Mouse (Mus musculus): ENCODE results near the gene B3glct.

B3glct gene

DNA sequence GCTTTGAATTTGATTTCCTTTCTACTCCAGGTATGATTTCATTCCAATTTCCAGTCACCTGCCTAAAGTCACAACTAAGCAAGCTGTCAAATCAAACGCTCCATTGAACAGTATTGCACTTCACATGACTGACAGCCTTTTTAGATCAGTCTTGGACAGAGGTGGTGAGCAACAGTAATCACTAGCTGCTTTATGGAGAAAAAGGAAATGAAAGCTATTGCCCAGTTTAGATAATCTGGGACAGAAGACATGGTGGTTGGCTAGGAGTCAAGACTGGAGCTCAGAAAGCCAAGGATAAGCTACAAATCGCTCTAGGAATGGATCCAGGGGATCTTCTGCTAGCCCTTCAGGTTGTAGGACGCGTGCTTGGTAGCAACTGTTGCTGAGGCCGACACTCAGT lies 14.6 kb upstream of the B3glct start:
- DNase-seq (ENCODE audit: low spot score in 2 of 2), result no peak

DNA sequence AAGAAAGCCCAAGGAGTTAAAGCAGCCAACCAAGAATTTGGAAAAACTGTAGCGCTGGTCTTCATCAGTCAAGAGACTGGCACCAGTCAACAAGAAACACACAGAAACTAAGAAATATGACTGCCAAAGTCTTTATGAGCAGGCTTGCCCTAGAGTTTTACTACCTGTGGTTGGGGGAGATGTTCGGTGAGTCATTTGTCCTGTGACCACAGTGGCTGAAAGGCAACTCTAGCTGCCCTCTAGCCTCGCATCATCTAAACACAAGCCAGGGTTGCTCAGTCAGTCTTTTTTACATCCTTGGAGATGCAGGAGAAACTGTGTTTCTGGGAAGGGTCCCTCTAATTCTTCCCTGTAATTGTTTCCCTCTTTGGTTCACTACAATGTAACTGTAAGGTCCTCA lies 834 bp upstream of the B3glct start:
- no peak for DNase-seq (ENCODE audit: low spot score in 2 of 2)

DNA sequence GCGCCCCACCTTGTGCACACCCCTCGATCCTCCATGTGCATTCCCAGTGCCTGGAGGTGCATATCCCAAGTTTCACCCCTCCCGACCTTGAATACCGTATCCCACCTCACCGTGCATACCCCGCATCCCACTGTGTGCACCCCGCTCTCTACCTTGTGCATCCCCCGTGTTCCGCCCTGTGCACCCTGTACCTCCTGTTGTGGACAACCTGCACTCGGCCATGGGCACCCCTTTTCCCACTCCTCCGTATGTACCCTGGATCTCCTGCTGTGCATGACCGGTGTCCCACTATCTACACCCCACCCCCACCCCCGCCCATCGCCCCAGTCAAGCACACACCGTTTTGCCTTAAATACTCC lies 939 bp downstream of the B3glct start:
- no peak for DNase-seq (ENCODE audit: low spot score in 2 of 2)

DNA sequence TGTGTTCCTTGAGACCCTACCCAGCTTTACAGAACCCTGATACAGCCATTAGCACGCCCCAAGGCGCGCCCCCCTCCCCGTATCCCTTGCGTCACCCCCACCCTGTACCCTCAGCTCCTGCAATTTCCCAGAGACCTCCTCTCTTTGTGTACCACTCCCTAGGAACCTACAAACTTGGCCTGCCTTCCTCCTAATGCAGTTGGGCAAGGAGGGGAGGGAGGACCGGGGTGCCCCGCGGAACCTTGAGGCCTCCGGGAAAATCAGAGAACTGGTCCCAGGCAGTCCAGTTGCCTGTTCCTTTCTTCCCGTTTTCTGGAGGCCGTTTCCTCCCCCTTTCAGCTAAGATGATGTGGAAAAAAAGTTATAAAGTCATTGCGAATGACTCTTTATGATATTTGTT lies 1.3 kb downstream of the B3glct start:
- no peak for DNase-seq (ENCODE audit: low spot score in 2 of 2)

DNA sequence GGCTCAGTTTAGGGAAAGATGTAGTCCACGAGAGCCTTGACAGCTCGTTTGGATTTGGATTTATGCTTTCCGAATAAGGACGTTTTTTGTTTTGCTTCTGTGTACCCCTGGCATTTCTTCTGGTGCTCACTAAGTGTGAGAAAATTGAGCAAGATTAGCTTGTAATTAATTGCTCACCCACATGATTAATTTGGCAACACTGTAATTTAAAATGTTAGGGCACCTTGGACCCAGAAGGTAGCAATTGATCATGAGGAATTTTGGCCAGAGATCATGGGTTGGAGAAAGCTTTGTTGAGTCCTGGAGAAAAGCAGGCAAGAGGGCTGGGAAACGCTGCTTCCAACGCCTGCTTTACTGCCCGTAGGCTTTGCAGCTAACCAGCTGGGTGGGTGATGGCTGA lies 1.9 kb downstream of the B3glct start:
- no peak for DNase-seq (ENCODE audit: low spot score in 2 of 2)

DNA sequence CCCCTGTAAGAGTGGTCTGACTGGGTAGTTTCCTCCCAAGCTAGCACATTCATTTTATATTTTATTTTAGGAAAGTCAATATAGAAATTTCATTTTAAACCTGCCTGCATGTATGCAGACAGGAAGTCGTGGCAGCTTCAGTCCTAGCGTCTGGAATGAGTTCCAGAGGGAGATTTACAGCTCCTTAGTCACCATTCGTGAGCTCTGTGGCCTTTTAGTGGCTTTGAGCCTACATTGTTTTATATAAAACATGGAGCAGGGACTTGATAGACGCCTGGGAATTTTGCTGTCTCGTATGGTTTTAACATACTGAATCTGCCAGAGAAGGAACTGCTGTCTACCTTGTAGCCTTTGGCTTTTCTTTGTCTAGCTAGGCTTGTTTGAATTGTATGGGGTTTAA lies 2.9 kb downstream of the B3glct start:
- no peak for DNase-seq (ENCODE audit: low spot score in 2 of 2)

DNA sequence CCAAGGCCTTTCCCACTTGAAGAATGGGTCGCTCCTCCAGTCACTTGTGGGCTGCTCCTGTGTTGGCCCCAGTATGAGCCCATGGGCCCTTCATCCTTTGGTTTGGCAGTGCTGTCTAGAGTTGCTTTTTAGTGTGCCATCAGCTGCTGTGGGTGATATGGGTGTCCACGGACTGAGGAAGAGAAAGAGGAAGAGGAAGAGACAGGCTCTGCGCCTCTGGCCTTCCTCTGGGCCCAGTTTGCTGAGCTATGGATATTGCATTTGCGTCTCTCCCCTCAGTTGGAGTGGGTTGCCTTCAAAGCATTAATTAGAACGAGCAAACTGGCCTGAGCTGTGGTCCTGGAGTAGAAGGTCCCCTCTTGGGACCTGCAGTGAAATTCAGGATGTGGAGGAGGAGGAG lies 11.8 kb downstream of the B3glct start:
- no peak for DNase-seq (ENCODE audit: low spot score in 2 of 2)

DNA sequence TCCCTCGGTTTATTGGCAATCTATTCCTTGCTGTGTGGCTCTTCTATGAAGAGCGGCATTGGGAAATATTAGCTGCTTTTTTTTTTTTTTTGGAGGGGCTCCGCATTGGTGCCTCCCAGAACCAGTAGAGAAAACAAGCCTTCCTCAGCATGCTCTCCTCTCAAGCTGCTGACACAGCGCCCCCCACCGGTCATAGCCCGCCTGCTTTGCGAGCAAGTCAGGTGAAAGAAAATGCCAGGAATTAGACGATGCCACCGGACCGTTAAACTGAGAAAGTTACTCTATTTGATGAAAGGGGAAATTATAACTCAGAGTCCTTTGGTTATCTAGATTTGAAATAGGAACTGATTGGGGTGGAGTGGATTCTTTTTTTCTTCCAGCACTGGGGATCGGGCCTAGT lies 14.5 kb downstream of the B3glct start:
- no peak for DNase-seq (ENCODE audit: low spot score in 2 of 2)

DNA sequence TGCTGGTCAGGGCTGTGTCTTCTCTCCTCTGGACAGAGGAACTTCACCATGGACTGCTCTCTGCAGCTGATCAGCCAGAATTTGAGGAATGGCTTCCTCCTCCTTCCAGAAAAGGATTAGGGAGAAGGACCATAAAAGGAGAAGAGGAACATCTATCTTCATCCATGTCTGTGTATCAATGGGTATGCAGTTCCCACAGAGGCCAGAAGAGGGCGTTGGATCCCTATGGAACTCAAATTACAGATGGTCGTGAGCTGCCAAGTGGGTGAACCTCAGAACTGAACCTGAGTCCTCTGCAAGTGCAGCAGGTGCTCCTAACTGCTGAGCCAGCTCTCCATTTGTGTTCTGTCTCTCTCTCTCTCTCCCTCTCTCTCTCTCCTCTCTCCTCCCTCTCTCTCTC lies 15.2 kb downstream of the B3glct start:
- no peak for DNase-seq (ENCODE audit: low spot score in 2 of 2)

DNA sequence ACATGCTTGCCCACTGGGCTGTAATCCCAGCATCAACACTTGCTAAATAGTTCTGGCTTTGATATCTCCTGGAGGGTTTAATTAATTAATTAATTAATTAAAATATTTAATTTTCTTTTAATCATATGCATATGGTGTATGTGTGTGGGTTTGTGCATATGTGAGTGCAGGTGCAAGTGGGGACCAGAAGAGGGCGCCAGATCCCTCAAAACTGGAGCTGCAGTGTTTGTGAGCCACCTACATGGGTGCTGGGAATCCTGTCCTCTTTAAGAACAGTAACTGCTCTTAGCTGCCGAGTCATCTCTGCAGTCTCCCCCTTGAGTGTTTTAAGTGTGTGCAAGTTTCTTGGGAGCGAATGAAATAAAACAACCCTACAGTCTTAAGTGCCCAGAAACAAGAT lies 15.9 kb downstream of the B3glct start:
- DNase-seq (ENCODE audit: low spot score in 2 of 2), result no peak

DNA sequence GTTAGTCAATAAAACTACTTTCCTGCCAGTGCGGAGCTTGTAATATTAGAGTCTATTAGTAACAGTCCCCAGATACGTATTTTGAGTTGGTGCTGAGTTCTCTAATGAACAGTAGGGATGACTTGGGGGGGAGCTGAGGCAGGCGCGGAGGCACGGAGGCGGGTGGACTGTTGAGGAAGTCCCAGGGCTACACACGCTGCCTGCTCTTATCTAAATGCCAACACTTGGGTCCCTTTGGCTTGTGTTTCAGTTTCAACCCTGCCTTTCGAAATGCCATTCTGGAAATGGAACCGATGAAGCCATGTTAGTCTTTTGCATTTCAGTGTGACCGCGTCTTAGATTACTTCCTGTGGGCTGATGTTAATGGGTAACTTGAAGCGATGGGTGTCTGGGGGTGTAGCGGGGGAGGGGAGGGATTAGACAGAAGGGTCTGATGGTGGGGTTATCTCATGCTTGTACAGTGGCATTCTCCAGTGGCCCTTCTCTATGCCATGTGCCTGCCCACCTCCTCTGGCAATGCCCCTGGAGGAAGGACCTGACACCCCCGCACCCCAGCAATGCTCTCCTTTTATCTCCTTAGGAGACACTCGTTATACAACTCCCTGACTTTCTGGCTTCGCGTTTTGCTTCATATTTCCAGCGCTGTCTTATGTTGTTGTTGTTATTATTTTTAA lies 17.2 kb downstream of the B3glct start:
- DNase-seq (ENCODE audit: low spot score in 2 of 2), result no peak

DNA sequence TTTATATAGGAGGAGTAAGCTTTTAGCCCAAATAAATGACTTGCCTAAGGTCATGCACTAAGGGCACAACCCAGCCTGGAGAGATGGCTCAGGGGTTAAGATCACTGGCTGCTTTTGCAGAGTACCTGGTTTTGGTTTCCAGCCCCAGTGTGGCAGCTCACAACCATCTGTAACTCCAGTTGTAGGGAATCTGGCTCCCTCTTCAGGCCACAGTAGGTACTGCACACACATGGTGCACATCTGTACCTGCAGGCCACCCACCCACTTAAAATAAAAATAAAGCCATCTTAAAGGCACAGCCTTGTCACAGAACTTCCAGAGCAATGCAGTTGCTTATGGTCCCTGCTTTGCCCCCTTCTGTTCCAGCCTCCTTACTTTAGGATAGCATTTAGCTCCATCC lies 24.7 kb downstream of the B3glct start:
- DNase-seq (ENCODE audit: low spot score in 2 of 2), result peak in 1 of 2 experiments; percentile 26

DNA sequence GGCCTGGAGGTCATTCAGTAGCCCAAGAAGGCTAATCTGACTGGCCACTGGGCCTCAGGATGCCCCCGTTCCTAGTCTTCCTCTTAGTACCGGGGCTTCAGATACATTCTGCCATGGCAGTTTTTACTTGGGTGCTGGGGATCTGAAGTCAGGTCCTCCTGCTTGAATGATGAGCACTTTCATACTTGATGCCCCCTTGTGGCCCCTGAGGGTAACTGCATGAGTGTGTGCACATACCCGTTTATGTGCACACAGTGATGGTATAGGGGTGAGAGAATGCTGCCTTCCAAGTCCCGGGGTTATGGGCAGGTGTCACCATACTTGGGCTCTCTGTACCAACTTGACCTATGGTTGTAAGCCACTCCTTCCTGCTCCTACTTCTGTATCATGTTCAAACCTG lies 33.5 kb downstream of the B3glct start:
- no peak for DNase-seq (ENCODE audit: low spot score in 2 of 2)

DNA sequence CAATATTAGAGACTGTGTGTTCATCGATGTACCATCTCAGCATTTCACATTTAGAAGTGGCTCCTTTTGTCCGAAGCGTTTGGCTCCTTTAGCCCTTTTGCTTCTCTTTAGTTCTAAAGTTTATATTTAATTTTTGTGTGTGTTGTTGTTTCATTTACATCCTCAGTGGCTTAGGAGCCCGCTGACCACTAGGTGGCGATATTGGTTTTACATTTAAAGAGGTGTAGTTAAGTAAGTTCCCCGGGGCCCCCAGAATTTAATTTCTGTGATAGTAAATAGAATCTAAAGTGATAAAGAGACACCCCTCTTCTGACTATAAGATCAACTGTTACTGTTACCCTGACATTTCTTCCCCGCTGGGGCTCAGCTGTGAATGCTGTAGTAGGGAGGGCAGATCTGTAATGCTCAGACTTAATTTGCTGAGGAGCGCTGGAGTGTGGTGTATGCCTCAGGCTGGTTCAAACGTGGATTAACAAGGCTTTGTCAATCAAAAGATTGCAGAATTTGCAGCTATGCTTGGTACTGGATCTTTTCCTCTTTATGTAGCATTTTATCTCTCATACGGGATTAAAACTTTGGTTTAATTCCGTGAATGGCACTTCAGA lies 35.2 kb downstream of the B3glct start:
- DNase-seq (ENCODE audit: low spot score in 2 of 2), result peak; percentile 12 to 59

DNA sequence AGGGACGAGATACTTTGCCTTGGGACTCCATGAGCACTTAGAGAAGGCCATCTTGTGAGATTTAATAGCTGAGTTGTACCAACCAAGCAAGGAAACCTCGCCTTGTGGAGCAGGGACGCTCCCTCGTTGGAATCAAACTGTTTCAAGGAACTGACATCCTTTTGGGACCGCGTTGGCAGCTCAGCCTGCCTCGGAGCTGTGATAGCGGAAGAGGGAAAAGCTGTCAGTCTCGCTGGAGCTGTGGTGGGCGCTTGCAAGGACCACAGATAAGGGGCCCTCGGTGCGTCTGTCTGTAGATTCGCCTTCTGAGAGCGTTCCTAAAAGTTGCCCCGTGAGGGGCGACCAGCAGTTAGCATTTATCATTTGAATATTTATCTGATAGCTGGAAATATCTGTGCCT lies 35.8 kb downstream of the B3glct start:
- DNase-seq (ENCODE audit: low spot score in 2 of 2), result no peak

DNA sequence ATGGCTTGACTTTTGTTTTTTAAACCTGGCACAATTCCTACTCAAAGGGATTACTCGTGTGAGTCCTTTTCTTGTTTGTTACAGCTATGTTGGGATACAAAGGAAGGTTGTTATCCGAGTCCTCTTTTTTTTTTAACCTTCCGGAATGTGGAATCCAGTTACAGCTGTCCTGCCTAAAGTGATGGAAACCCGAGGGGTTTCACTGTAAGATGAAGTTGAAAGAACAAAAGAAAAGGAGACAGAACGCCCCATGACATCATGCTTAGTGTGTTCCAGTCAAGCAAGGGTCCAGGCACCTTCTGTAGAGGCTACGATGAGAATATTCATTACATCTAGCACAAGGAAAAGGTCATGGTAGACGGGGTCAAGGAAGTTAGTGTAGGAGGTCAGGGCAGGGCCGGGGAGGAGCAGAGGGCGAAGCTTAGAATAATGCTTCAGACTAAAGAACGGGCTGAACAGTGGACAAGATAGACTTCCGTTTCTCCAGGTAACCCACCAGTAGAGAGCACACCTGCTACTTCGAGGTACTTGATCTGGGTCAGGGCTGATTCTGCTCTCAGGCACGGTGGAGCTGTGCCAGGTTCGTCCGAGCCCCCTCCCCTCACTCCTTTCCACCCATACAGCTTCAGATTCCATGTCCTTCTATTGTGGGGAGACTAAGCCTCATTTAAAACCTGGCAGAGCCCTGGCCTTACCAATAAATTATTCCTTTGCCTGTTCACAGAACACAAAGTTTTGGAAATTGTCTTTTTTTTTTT lies 37.7 kb downstream of the B3glct start:
- DNase-seq (ENCODE audit: low spot score in 2 of 2), result no peak

DNA sequence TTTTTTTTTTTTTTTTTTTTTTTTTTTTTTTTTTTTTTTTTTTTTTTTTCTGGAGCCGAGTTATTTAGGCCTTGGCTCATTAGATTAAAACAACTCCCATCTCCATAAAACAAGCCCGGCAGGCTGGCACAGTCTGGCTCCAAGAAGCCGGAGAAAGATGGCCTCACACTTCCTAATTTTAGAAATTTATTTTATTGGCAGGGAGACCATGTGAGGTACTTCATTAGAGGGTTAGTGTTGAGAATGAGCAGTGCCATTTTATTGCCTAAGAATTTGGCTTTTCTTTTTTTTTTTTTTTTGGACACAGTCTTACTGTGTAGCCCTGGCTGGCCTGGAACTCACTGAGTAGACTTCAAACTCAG lies 38.3 kb downstream of the B3glct start:
- DNase-seq (ENCODE audit: low spot score in 2 of 2), result no peak

DNA sequence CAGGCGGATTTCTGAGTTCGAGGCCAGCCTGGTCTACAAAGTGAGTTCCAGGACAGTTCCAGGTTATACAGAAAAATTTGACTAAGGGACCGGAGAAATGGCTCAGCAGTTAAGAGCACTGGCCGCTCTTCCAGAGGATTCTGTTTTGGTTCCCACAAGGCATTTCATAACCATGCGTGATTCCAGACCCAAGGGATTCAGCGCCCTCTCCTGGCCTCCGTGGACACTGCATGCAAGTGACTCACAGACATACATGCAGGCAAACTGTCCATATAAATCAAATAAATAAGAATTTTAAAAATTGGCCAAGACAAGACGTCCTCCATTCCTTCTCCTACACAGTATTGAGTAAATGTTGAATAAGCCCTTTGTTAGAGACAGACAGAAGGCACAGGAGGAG lies 53.7 kb downstream of the B3glct start:
- no peak for DNase-seq (ENCODE audit: low spot score in 2 of 2)

DNA sequence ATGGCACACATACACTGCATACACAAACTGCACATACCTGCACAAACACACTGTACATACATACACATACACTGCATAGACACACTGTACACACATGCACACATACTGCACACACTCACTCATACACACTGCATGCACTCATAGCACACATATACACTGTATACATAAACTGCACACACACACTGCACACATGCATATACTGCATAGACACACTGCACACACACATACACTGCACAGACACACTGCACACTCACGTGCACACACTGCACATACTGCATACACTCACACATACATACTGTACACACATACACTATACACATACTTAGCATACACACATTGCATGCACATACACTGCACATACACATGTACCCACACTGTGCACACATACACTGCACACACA lies 59.2 kb downstream of the B3glct start:
- no peak for DNase-seq (ENCODE audit: low spot score in 2 of 2)

DNA sequence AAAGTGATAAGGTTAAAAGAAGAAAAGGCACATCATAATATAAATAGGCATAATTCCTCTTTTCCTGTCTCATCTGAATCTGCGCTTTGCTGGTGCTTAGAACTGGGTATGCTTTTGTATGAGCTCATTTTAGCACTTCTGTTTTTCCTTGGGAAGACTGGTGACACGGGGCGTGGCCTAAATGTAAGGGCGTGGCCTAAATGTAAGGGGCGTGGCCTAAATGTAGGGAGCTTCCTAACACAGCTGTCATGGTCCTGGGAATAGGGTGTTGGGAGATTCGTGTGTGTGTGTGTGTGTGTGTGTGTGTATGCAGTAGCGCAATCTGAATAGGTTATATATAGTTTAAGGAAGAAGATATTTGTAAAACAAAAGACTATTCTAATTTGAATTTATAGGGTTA lies 62.1 kb downstream of the B3glct start:
- no peak for DNase-seq (ENCODE audit: low spot score in 2 of 2)

DNA sequence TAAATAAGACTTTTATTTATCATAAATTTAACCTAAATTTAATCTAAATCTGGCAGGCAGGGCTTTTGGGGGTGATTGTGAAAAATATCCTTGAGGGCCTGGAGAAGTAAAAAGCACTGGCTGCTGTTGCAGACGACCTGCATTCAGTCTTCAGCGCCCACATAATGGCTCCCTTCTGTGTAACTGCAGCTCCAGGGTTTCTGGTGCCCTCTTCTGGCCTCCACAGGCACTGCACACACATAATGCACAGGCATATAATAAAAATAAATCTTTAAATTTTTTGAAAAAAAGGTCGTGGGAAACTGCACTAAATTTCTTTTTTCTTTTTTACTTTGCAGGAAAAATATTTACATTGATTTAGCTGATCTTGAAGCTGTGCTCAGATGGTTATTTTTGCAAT lies 62.7 kb downstream of the B3glct start:
- DNase-seq (ENCODE audit: low spot score in 2 of 2), result no peak

DNA sequence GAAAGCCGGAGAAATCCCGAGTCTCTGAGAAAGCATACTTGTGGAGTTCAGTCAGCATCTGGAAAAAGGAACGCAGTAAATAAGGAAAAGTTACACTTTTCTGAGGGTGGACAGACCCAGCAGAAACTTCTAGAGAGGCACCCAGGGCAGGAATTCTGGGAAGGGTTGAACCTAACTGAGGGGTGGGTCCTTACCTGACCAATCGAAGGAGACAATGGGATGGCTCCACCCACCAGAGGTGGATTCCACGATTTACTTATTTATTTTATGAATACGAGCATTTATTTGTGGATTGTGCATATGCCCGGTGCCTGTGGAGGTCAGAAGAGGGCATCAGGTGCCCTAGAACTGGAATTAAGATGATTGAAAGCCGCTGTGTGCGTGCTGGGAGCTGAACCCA lies 64.3 kb downstream of the B3glct start:
- no peak for DNase-seq (ENCODE audit: low spot score in 2 of 2)

DNA sequence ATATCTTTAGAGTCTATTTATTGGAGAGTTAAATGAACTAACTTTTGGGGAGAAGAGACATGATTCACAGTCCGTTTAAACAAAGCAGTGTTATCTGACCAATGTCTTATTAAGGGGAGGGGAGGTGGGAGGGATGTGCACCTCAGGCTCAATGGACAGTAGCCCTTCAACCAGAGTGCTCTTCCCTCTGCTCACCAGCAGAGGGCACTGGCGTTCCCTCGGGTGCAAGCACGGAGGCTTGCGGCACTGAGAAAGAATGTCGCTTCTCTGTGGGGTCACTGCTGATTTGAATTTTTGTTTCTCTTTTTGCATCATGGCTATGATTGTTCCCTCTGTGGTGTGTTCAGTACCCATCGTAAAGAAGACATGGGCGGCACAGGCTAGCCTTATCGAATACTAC lies 67.0 kb downstream of the B3glct start:
- DNase-seq (ENCODE audit: low spot score in 2 of 2), result peak in 1 of 2 experiments; percentile 23
